Mouse (Mus musculus): ENCODE measurements around the gene Itga3. TPM values are rescaled to one million over a fixed set of nuclear protein-coding genes. Genes with fewer than 3 reads are reported as not detected.

Gene Itga3
- total and polyA plus RNA-seq, 3 experiments = not detected

- peaks cover 11 to 14% of the 10 kb centered on the region in 2 experiments; a peak in 3 of 4 replicates for H3K27me3 ChIP-seq (ENCODE audit: control insufficient read depth in 1 of 2, insufficient read depth in 2 of 2, low read length in 2 of 2)
- TF ChIP-seq ZMIZ1 (IDR thresholded peaks at IDR 0.05; ENCODE audit: low read depth, low read length) = no peak
- no peak for TF ChIP-seq CHD1 (IDR thresholded peaks at IDR 0.05; ENCODE audit: low read depth, low read length)
- TF ChIP-seq TAL1 (IDR thresholded peaks at IDR 0.05; ENCODE audit: low read length) = no peak
- no peak for TF ChIP-seq RCOR1 (IDR thresholded peaks at IDR 0.05; ENCODE audit: low read depth, low read length)
- no peak for TF ChIP-seq ETS1 (IDR thresholded peaks at IDR 0.05; ENCODE audit: low read depth, low read length)
- no peak for TF ChIP-seq HCFC1 (IDR thresholded peaks at IDR 0.05; ENCODE audit: low read depth, low read length)
- no peak for TF ChIP-seq CTCF (IDR thresholded peaks at IDR 0.05 in 2 of 3, conservative IDR thresholded peaks at IDR 0.05 in 1 of 3; ENCODE audit: control insufficient read depth in 1 of 3, insufficient read depth in 1 of 3, low read depth in 2 of 3, low read length in 3 of 3, poor library complexity in 1 of 3, severe bottlenecking in 1 of 3)
- no peak for TF ChIP-seq JUND (IDR thresholded peaks at IDR 0.05; ENCODE audit: low read depth, low read length)
- TF ChIP-seq SMC3 (IDR thresholded peaks at IDR 0.05; ENCODE audit: low read depth, low read length) = no peak
- no peak for TF ChIP-seq NELFE (IDR thresholded peaks at IDR 0.05; ENCODE audit: low read depth, low read length)
- no peak for TF ChIP-seq MYB (IDR thresholded peaks at IDR 0.05; ENCODE audit: low read depth, low read length)
- no peak for TF ChIP-seq ZKSCAN1 (IDR thresholded peaks at IDR 0.05; ENCODE audit: low read depth, low read length)
- no peak for TF ChIP-seq MEF2A (IDR thresholded peaks at IDR 0.05; ENCODE audit: extremely low read depth, insufficient replicate concordance, low read depth, low read length, poor library complexity, severe bottlenecking)
- TF ChIP-seq UBTF (IDR thresholded peaks at IDR 0.05; ENCODE audit: borderline replicate concordance, insufficient read depth, low read depth, low read length) = no peak
- TF ChIP-seq MAX (IDR thresholded peaks at IDR 0.05; ENCODE audit: low read length) = no peak
- TF ChIP-seq ELF1 (IDR thresholded peaks at IDR 0.05; ENCODE audit: low read depth, low read length) = no peak
- TF ChIP-seq MYC (IDR thresholded peaks at IDR 0.05; ENCODE audit: low read depth, low read length) = no peak
- no peak for DNase-seq (ENCODE audit: low read depth, low spot score)
These were observed 32.3 kb downstream of the Itga3 start for GRCm38 (mm10) chr11:95044185-95044870.

GRCm38 (mm10) chr11:95043608-95044007 is 33.0 kb downstream of the Itga3 start:
- H3K27ac ChIP-seq (ENCODE audit: control insufficient read depth, low read depth, low read length) = no peak overlapping the region
- H3K9ac ChIP-seq (ENCODE audit: control insufficient read depth, low read depth, low read length, poor library complexity, severe bottlenecking) = no peak overlapping the region
- peaks cover 7% of the 10 kb centered on the region in 2 experiments; a peak in 3 of 4 replicates for H3K27me3 ChIP-seq (ENCODE audit: control insufficient read depth in 1 of 2, insufficient read depth in 2 of 2, low read length in 2 of 2)
- TF ChIP-seq ZKSCAN1 (IDR thresholded peaks at IDR 0.05; ENCODE audit: low read depth, low read length) (no peak), ZC3H11A (IDR thresholded peaks at IDR 0.05; ENCODE audit: low read depth, low read length) (no peak), CTCF (IDR thresholded peaks at IDR 0.05 in 2 of 3, conservative IDR thresholded peaks at IDR 0.05 in 1 of 3; ENCODE audit: control insufficient read depth in 1 of 3, insufficient read depth in 1 of 3, low read depth in 2 of 3, low read length in 3 of 3, poor library complexity in 1 of 3, severe bottlenecking in 1 of 3) (no peak), GABPA (IDR thresholded peaks at IDR 0.05; ENCODE audit: low read depth, low read length) (no peak), CHD2 (IDR thresholded peaks at IDR 0.05; ENCODE audit: low read length) (no peak), UBTF (IDR thresholded peaks at IDR 0.05; ENCODE audit: borderline replicate concordance, insufficient read depth, low read depth, low read length) (no peak), MAFK (IDR thresholded peaks at IDR 0.05; ENCODE audit: borderline replicate concordance, low read depth, low read length) (no peak), ELF1 (IDR thresholded peaks at IDR 0.05; ENCODE audit: low read depth, low read length) (no peak), SMC3 (IDR thresholded peaks at IDR 0.05; ENCODE audit: low read depth, low read length) (no peak), ETS1 (IDR thresholded peaks at IDR 0.05; ENCODE audit: low read depth, low read length) (no peak), USF2 (IDR thresholded peaks at IDR 0.05; ENCODE audit: borderline replicate concordance in 1 of 2, insufficient read depth in 1 of 2, low read depth in 1 of 2, low read length in 2 of 2) (no peak), MXI1 (IDR thresholded peaks at IDR 0.05; ENCODE audit: low read depth, low read length) (no peak), TCF12 (IDR thresholded peaks at IDR 0.05; ENCODE audit: low read depth, low read length) (no peak), MYB (IDR thresholded peaks at IDR 0.05; ENCODE audit: low read depth, low read length) (no peak), BHLHE40 (IDR thresholded peaks at IDR 0.05; ENCODE audit: borderline replicate concordance, low read depth, low read length) (no peak), EP300 (IDR thresholded peaks at IDR 0.05; ENCODE audit: low read depth in 1 of 2, low read length in 2 of 2) (no peak), NELFE (IDR thresholded peaks at IDR 0.05; ENCODE audit: low read depth, low read length) (no peak), ZNF384 (IDR thresholded peaks at IDR 0.05; ENCODE audit: low read depth, low read length) (no peak), USF1 (IDR thresholded peaks at IDR 0.05; ENCODE audit: low read depth, low read length) (no peak)

More at GRCm38 (mm10) chr11:95044185-95044870, 32.3 kb downstream of the Itga3 start:
- Histone ChIP-seq H3K27ac (ENCODE audit: control insufficient read depth, low read depth, low read length) (no peak overlapping the region), H3K9ac (ENCODE audit: control insufficient read depth, low read depth, low read length, poor library complexity, severe bottlenecking) (no peak overlapping the region), H3K4me3 (ENCODE audit: control insufficient read depth in 1 of 2, insufficient read depth in 1 of 2, low read depth in 2 of 2, low read length in 2 of 2) (no peak overlapping the region), H3K36me3 (ENCODE audit: control insufficient read depth in 1 of 2, insufficient read depth in 2 of 2, low read length in 2 of 2) (no peaks in the 10 kb centered on the region; a peak in 1 of 4 replicates), H3K79me2 (ENCODE audit: control insufficient read depth, insufficient read depth, low read length, poor library complexity) (no peaks in the 10 kb centered on the region), H3K9me3 (replicated peaks; ENCODE audit: insufficient read depth, low read length) (no peaks in the 10 kb centered on the region), H3K4me1 (ENCODE audit: control insufficient read depth in 1 of 2, insufficient read depth in 2 of 2, low read length in 2 of 2) (peaks cover 0 to 7% of the 10 kb centered on the region in 2 experiments; a peak in 2 of 4 replicates)

More at GRCm38 (mm10) chr11:95043608-95044007, 33.0 kb downstream of the Itga3 start:
- no peaks in the 10 kb centered on the region for H3K9me3 ChIP-seq (replicated peaks; ENCODE audit: insufficient read depth, low read length)
- no peak overlapping the region for H3K4me3 ChIP-seq (ENCODE audit: control insufficient read depth in 1 of 2, insufficient read depth in 1 of 2, low read depth in 2 of 2, low read length in 2 of 2)
- H3K4me1 ChIP-seq (ENCODE audit: control insufficient read depth in 1 of 2, insufficient read depth in 2 of 2, low read length in 2 of 2) = peaks cover 0 to 7% of the 10 kb centered on the region in 2 experiments; a peak in 2 of 4 replicates
- DNase-seq (ENCODE audit: low read depth, low spot score) = no peak
- H3K36me3 ChIP-seq (ENCODE audit: control insufficient read depth in 1 of 2, insufficient read depth in 2 of 2, low read length in 2 of 2) = no peaks in the 10 kb centered on the region; a peak in 1 of 4 replicates
- no peaks in the 10 kb centered on the region for H3K79me2 ChIP-seq (ENCODE audit: control insufficient read depth, insufficient read depth, low read length, poor library complexity)

All from MEL (cell line).